Mouse (Mus musculus): ENCODE data around the gene Upk3a. TPM values are rescaled to one million over a fixed set of nuclear protein-coding genes. Genes with fewer than 3 reads are reported as not detected.

Upk3a gene
- polyA plus RNA-seq (2012): not detected in 2 replicates

GRCm38 (mm10) chr15:85016951-85017664, at the start of gene Upk3a:
Gene Upk3a (plus strand): TSS chr15:85017141.
- Histone ChIP-seq H3K27me3 (ENCODE audit: control insufficient read depth) (peaks cover 19% of the 10 kb centered on the region), H3K9me3 (ENCODE audit: control insufficient read depth, low read length) (no peaks in the 10 kb centered on the region), H3K4me3 (replicated peaks) (no peak within 1 kb of the TSS), H3K4me1 (ENCODE audit: control insufficient read depth) (no peaks in the 10 kb centered on the region; the same call in 1 of the 2 replicates), H3K36me3 (ENCODE audit: control insufficient read depth) (no peaks in the 10 kb centered on the region)
- no peak for TF ChIP-seq GATA1 (IDR thresholded peaks at IDR 0.05; ENCODE audit: low read length)
- no peak for TF ChIP-seq TAL1 (IDR thresholded peaks at IDR 0.05; ENCODE audit: low read length)

- TF ChIP-seq TAL1 (IDR thresholded peaks at IDR 0.05; ENCODE audit: low read length) (no peak), GATA1 (IDR thresholded peaks at IDR 0.05; ENCODE audit: low read length) (no peak)
- no peaks in the 10 kb centered on the region for H3K27me3 ChIP-seq (ENCODE audit: control insufficient read depth)
- H3K4me1 ChIP-seq (ENCODE audit: control insufficient read depth): no peaks in the 10 kb centered on the region
- H3K4me3 ChIP-seq (replicated peaks): no peak overlapping the region
- no peaks in the 10 kb centered on the region; the same call in 1 of the 2 replicates for H3K9me3 ChIP-seq (ENCODE audit: control insufficient read depth, low read length)
- H3K36me3 ChIP-seq (ENCODE audit: control insufficient read depth): no peaks in the 10 kb centered on the region
These were observed 48.4 kb upstream of the Upk3a start for GRCm38 (mm10) chr15:84968534-84968933.

- Histone ChIP-seq H3K4me1 (ENCODE audit: control insufficient read depth) (no peaks in the 10 kb centered on the region), H3K36me3 (ENCODE audit: control insufficient read depth) (no peaks in the 10 kb centered on the region), H3K9me3 (ENCODE audit: control insufficient read depth, low read length) (no peaks in the 10 kb centered on the region; the same call in 1 of the 2 replicates), H3K4me3 (replicated peaks) (no peak overlapping the region), H3K27me3 (ENCODE audit: control insufficient read depth) (no peaks in the 10 kb centered on the region)
- TF ChIP-seq GATA1 (IDR thresholded peaks at IDR 0.05; ENCODE audit: low read length): no peak
- no peak for TF ChIP-seq TAL1 (IDR thresholded peaks at IDR 0.05; ENCODE audit: low read length)
These were observed 43.9 kb upstream of the Upk3a start for GRCm38 (mm10) chr15:84972860-84973543.

GRCm38 (mm10) chr15:84973544-84973871, 43.4 kb upstream of the Upk3a start:
- TF ChIP-seq TAL1 (IDR thresholded peaks at IDR 0.05; ENCODE audit: low read length) (no peak), GATA1 (IDR thresholded peaks at IDR 0.05; ENCODE audit: low read length) (no peak)
- no peaks in the 10 kb centered on the region for H3K36me3 ChIP-seq (ENCODE audit: control insufficient read depth)
- no peaks in the 10 kb centered on the region for H3K27me3 ChIP-seq (ENCODE audit: control insufficient read depth)
- H3K9me3 ChIP-seq (ENCODE audit: control insufficient read depth, low read length): no peaks in the 10 kb centered on the region; the same call in 1 of the 2 replicates
- no peak overlapping the region for H3K4me3 ChIP-seq (replicated peaks)
- H3K4me1 ChIP-seq (ENCODE audit: control insufficient read depth): no peaks in the 10 kb centered on the region

- TF ChIP-seq GATA1 (IDR thresholded peaks at IDR 0.05; ENCODE audit: low read length): no peak
- TF ChIP-seq TAL1 (IDR thresholded peaks at IDR 0.05; ENCODE audit: low read length): no peak
- Histone ChIP-seq H3K36me3 (ENCODE audit: control insufficient read depth) (no peaks in the 10 kb centered on the region), H3K27me3 (ENCODE audit: control insufficient read depth) (no peaks in the 10 kb centered on the region), H3K4me1 (ENCODE audit: control insufficient read depth) (no peaks in the 10 kb centered on the region), H3K9me3 (ENCODE audit: control insufficient read depth, low read length) (no peaks in the 10 kb centered on the region), H3K4me3 (replicated peaks) (no peak overlapping the region)
These were observed 41.2 kb upstream of the Upk3a start for GRCm38 (mm10) chr15:84975729-84976128.

- Histone ChIP-seq H3K36me3 (ENCODE audit: control insufficient read depth) (no peaks in the 10 kb centered on the region), H3K4me3 (replicated peaks) (no peak overlapping the region), H3K4me1 (ENCODE audit: control insufficient read depth) (no peaks in the 10 kb centered on the region), H3K9me3 (ENCODE audit: control insufficient read depth, low read length) (no peaks in the 10 kb centered on the region), H3K27me3 (ENCODE audit: control insufficient read depth) (peaks cover 17% of the 10 kb centered on the region)
- TF ChIP-seq TAL1 (IDR thresholded peaks at IDR 0.05; ENCODE audit: low read length) (no peak), GATA1 (IDR thresholded peaks at IDR 0.05; ENCODE audit: low read length) (no peak)
These were observed 35.2 kb upstream of the Upk3a start for GRCm38 (mm10) chr15:84981609-84982313.

GRCm38 (mm10) chr15:84982888-84983287, 34.1 kb upstream of the Upk3a start:
- TF ChIP-seq GATA1 (IDR thresholded peaks at IDR 0.05; ENCODE audit: low read length) (no peak), TAL1 (IDR thresholded peaks at IDR 0.05; ENCODE audit: low read length) (no peak)
- H3K4me3 ChIP-seq (replicated peaks): no peak overlapping the region
- peaks cover 9% of the 10 kb centered on the region for H3K4me1 ChIP-seq (ENCODE audit: control insufficient read depth)
- H3K27me3 ChIP-seq (ENCODE audit: control insufficient read depth): peaks cover 26% of the 10 kb centered on the region
- H3K9me3 ChIP-seq (ENCODE audit: control insufficient read depth, low read length): no peaks in the 10 kb centered on the region
- no peaks in the 10 kb centered on the region for H3K36me3 ChIP-seq (ENCODE audit: control insufficient read depth)

- TF ChIP-seq GATA1 (IDR thresholded peaks at IDR 0.05; ENCODE audit: low read length): no peak
- Histone ChIP-seq H3K36me3 (ENCODE audit: control insufficient read depth) (no peaks in the 10 kb centered on the region), H3K4me1 (ENCODE audit: control insufficient read depth) (peaks cover 17% of the 10 kb centered on the region)
These were observed 33.2 kb upstream of the Upk3a start for GRCm38 (mm10) chr15:84983721-84984120.

GRCm38 (mm10) chr15:84985516-84986160, 31.3 kb upstream of the Upk3a start:
- H3K9me3 ChIP-seq (ENCODE audit: control insufficient read depth, low read length): no peaks in the 10 kb centered on the region
- H3K4me3 ChIP-seq (replicated peaks): no peak overlapping the region
- no peaks in the 10 kb centered on the region for H3K36me3 ChIP-seq (ENCODE audit: control insufficient read depth)
- TF ChIP-seq TAL1 (IDR thresholded peaks at IDR 0.05; ENCODE audit: low read length): no peak
- H3K4me1 ChIP-seq (ENCODE audit: control insufficient read depth): peaks cover 17% of the 10 kb centered on the region
- H3K27me3 ChIP-seq (ENCODE audit: control insufficient read depth): peaks cover 37% of the 10 kb centered on the region

More at GRCm38 (mm10) chr15:84983721-84984120, 33.2 kb upstream of the Upk3a start:
- H3K4me3 ChIP-seq (replicated peaks): no peak overlapping the region
- H3K9me3 ChIP-seq (ENCODE audit: control insufficient read depth, low read length): no peaks in the 10 kb centered on the region
- peaks cover 32% of the 10 kb centered on the region for H3K27me3 ChIP-seq (ENCODE audit: control insufficient read depth)

Measured in erythroblast, embryonic 14.5 days (primary cell).